Mouse (Mus musculus): ENCODE results near the gene Nup54.

Gene Nup54

GRCm38 (mm10) chr5:92376795-92377405 lies 58.1 kb downstream of the Nup54 start:
- no peak for DNase-seq (ENCODE audit: low spot score in 2 of 2)

DNA sequence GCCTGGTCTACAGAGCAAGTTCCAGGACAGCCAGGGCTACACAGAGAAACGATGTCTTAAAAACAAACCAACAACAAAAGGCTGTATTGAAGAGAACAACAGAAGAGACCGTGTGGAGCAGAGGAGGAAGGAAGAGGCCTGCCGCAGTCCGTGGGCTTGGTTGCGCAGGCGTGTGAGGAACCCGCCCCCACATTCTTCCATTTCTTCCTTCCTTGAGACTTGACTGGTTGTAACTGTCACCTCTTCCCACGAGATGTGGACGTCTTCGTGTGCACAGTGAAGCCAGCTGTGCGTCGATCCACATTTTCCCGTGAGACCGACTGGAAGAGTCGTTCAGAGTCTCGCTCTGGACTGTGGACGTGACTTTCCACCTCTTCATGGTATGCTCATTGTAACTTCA lies 59.7 kb downstream of the Nup54 start:
- peak; percentile 23 to 37 for DNase-seq (ENCODE audit: low spot score in 2 of 2)

GRCm38 (mm10) chr5:92374721-92375142 lies 60.3 kb downstream of the Nup54 start:
- DNase-seq (ENCODE audit: low spot score in 2 of 2), result no peak

DNA sequence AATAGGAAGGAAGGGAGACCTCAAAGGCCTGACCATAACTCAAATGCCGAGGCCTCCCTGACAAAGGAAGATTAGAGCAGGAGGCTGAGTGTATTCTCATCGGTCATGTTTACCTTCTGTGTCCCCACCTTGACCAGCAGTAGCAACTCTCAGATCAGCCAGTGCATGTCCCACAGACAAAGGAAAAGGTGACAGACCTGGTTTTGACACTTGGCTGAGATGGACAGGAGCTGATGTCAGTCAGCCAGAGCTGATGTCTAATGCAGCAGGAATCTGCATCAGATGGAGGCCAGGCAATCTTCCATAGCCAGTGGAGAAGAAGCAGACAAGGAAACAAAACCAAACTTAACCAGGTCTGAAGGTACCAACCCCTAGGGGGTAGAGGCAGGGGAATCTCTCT lies 62.4 kb downstream of the Nup54 start:
- DNase-seq (ENCODE audit: low spot score in 2 of 2), result no peak

GRCm38 (mm10) chr5:92371361-92371976 lies 63.5 kb downstream of the Nup54 start:
- DNase-seq (ENCODE audit: low spot score in 2 of 2), result no peak

GRCm38 (mm10) chr5:92370891-92371290 lies 64.1 kb downstream of the Nup54 start:
- DNase-seq (ENCODE audit: low spot score in 2 of 2), result no peak

- no peak for DNase-seq (ENCODE audit: low spot score in 2 of 2)
Observed at GRCm38 (mm10) chr5:92370392-92370791, 64.6 kb downstream of the Nup54 start.

- no peak for DNase-seq (ENCODE audit: low spot score in 2 of 2)
Observed at GRCm38 (mm10) chr5:92369151-92369994, 65.6 kb downstream of the Nup54 start.

GRCm38 (mm10) chr5:92368392-92368791 lies 66.6 kb downstream of the Nup54 start:
- DNase-seq (ENCODE audit: low spot score in 2 of 2), result no peak

- no peak for DNase-seq (ENCODE audit: low spot score in 2 of 2)
Observed at GRCm38 (mm10) chr5:92366565-92366964, 68.5 kb downstream of the Nup54 start.

All from thymus, postnatal 10 days (tissue).